Mouse (Mus musculus) heart, adult 2 months (tissue): ENCODE measurements at regions not wholly inside any gene's neighbourhood (a gene's known extent, or its start where the extent isn't known, plus 50 kb on each side); places are given as distances from the start of the nearest gene placed in this dataset.

ENCODE experiments used
- CTCF ChIP-seq: fragments of 200-600 bp; IDR thresholded peaks from 2 replicates; pipeline ENCODE4 v1.8.1; 2022; ENCODE audit warnings: antibody characterized with exemption, mild to moderate bottlenecking, moderate library complexity
- POLR2A ChIP-seq: fragments of 200-500 bp; IDR thresholded peaks from 2 replicates; pipeline ENCODE4 v1.6.1; 2011; ENCODE audit warnings: mild to moderate bottlenecking, low read depth, low read length, control low read depth; ENCODE audit not compliant: insufficient read depth

- TF ChIP-seq POLR2A = no peak
- no peak for TF ChIP-seq CTCF
Observed at GRCm38 (mm10) chr10:21237000-21237399, 58.8 kb upstream of the Hbs1l start.
